18 mouse cellular contexts compared by ENCODE assay signal in genomic region chr8:12825686-12826237, GRCm38 (mm10). TPM values are rescaled to one million over a fixed set of nuclear protein-coding genes. Genes with fewer than 3 reads are reported as not detected.
DNase-seq lines count a peak whose midpoint lies in the region; ATAC-seq and TF ChIP-seq lines count a peak whose summit lies in the region.
"Had no signal": no experiment of that assay in that cellular context is flagged by ENCODE, and none has a peak within 500 bp of the region (broad histone marks: within the 10 kb centered on the region; RNA-seq: fewer than 3 reads in every experiment).

No protein-coding gene starts in this region.

- peaks cover 19% of the 10 kb centered on the region for H3K27me3 ChIP-seq in liver, adult 2 months (ENCODE audit: control insufficient read depth, insufficient read depth, low read length)
- H3K27me3 ChIP-seq in liver, postnatal 0 days (ENCODE audit: insufficient read depth, low read length) = peaks cover 61% of the 10 kb centered on the region
- H3K27me3 ChIP-seq in forebrain, embryonic 12.5 days = no peaks in the 10 kb centered on the region
- no peaks in the 10 kb centered on the region for H3K27me3 ChIP-seq in hindbrain, embryonic 14.5 days (ENCODE audit: control insufficient read depth, insufficient read depth, low read length)
- H3K27me3 ChIP-seq: embryonic facial prominence, embryonic 15.5 days; forebrain, embryonic 13.5 days; neural tube, embryonic 15.5 days had no signal

- 81% methylated on average over 8 of the region's 8 CpGs for WGBS in liver, adult 2 months
- 41% methylated on average over 8 of the region's 8 CpGs for WGBS in liver, postnatal 0 days (ENCODE audit: insufficient replicate concordance)
- 91% methylated on average over 8 of the region's 8 CpGs for WGBS in forebrain, embryonic 12.5 days
- WGBS in hindbrain, embryonic 14.5 days = 73% methylated on average over 8 of the region's 8 CpGs

- no peak for TF ChIP-seq EP300 in liver, postnatal 0 days (IDR thresholded peaks at IDR 0.05; ENCODE audit: low read depth)

- TF ChIP-seq CTCF in liver, adult 2 months (IDR thresholded peaks at IDR 0.05; ENCODE audit: low read depth, low read length) = no peak
- TF ChIP-seq CTCF in liver, postnatal 0 days (IDR thresholded peaks at IDR 0.05; ENCODE audit: low read depth) = no peak

- H3K36me3 ChIP-seq in liver, adult 2 months (ENCODE audit: control insufficient read depth, insufficient read depth, low read length) = no peaks in the 10 kb centered on the region; the same call in 1 of the 2 replicates
- no peaks in the 10 kb centered on the region for H3K36me3 ChIP-seq in liver, postnatal 0 days (replicated peaks; ENCODE audit: insufficient read depth, low read length)
- peaks cover 83% of the 10 kb centered on the region for H3K36me3 ChIP-seq in forebrain, embryonic 12.5 days (replicated peaks)
- H3K36me3 ChIP-seq in hindbrain, embryonic 14.5 days (replicated peaks; ENCODE audit: control insufficient read depth, insufficient read depth) = peaks cover 81% of the 10 kb centered on the region

- ATAC-seq in liver, postnatal 0 days = no peak
- no peak for ATAC-seq in forebrain, embryonic 12.5 days (ENCODE audit: low FRiP score)
- no peak for ATAC-seq in hindbrain, embryonic 14.5 days (ENCODE audit: low FRiP score)
- ATAC-seq: activated CD4-positive, CD25-positive, alpha-beta regulatory T cell, adult 4 months; forebrain, embryonic 13.5 days had no signal

- no peak for TF ChIP-seq POLR2A in liver, adult 2 months (IDR thresholded peaks at IDR 0.05; ENCODE audit: extremely low read depth, insufficient read depth, low read length)

- no peak overlapping the region for H3K9ac ChIP-seq in liver, adult 2 months (ENCODE audit: low read depth, low read length)
- H3K9ac ChIP-seq in liver, postnatal 0 days (replicated peaks) = no peak overlapping the region
- no peak overlapping the region for H3K9ac ChIP-seq in forebrain, embryonic 12.5 days
- H3K9ac ChIP-seq in hindbrain, embryonic 14.5 days = no peak overlapping the region
- H3K9ac ChIP-seq: embryonic facial prominence, embryonic 15.5 days; forebrain, embryonic 13.5 days; neural tube, embryonic 15.5 days had no signal

- H3K4me2 ChIP-seq in liver, postnatal 0 days (ENCODE audit: low read depth, low read length) = no peak overlapping the region
- no peak overlapping the region for H3K4me2 ChIP-seq in forebrain, embryonic 12.5 days
- no peak overlapping the region for H3K4me2 ChIP-seq in hindbrain, embryonic 14.5 days (replicated peaks)
- H3K4me2 ChIP-seq: embryonic facial prominence, embryonic 15.5 days; forebrain, embryonic 13.5 days; neural tube, embryonic 15.5 days had no signal

- H3K4me3 ChIP-seq in liver, adult 2 months (ENCODE audit: insufficient read depth, low read depth, low read length) = no peak overlapping the region
- no peak overlapping the region for H3K4me3 ChIP-seq in liver, postnatal 0 days (ENCODE audit: low read depth, low read length)
- H3K4me3 ChIP-seq in forebrain, embryonic 12.5 days (replicated peaks) = no peak overlapping the region
- no peak overlapping the region for H3K4me3 ChIP-seq in hindbrain, embryonic 14.5 days (replicated peaks; ENCODE audit: low read length)
- H3K4me3 ChIP-seq: embryonic facial prominence, embryonic 15.5 days; forebrain, embryonic 13.5 days; hindbrain, embryonic 10.5 days; neural tube, embryonic 15.5 days had no signal

- H3K27ac ChIP-seq in liver, adult 2 months (replicated peaks; ENCODE audit: insufficient read depth, low read depth, low read length) = no peak overlapping the region
- no peak overlapping the region for H3K27ac ChIP-seq in liver, postnatal 0 days (ENCODE audit: low read depth)
- no peak overlapping the region for H3K27ac ChIP-seq in forebrain, embryonic 12.5 days
- no peak overlapping the region for H3K27ac ChIP-seq in hindbrain, embryonic 14.5 days
- H3K27ac ChIP-seq: embryonic facial prominence, embryonic 15.5 days; forebrain, embryonic 13.5 days; neural tube, embryonic 15.5 days had no signal

- DNase-seq in adrenal gland, postnatal 14 days = peak; percentile 28
- no peak for DNase-seq in adrenal gland, adult 18-20 months (ENCODE audit: low spot score in 2 of 2)
- DNase-seq in liver, adult 2 months (ENCODE audit: extremely low read depth, low read depth, low spot score) = peak; percentile 10
- no peak for DNase-seq in liver, postnatal 0 days
- DNase-seq in lung, postnatal 10 days = peak; percentile 70
- no peak for DNase-seq in cerebellum, adult 11-12 months
- no peak for DNase-seq in hindbrain, embryonic 14.5 days (ENCODE audit: low spot score)
- DNase-seq: cerebellum, adult 11 months; kidney, postnatal 36 days; liver; thymus, postnatal 4 days had no signal

- no peaks in the 10 kb centered on the region for H3K4me1 ChIP-seq in liver, adult 2 months (ENCODE audit: control insufficient read depth, insufficient read depth, low read length)
- no peaks in the 10 kb centered on the region for H3K4me1 ChIP-seq in liver, postnatal 0 days (ENCODE audit: insufficient read depth)
- peaks cover 2% of the 10 kb centered on the region; the same call in 1 of the 2 replicates for H3K4me1 ChIP-seq in forebrain, embryonic 12.5 days
- H3K4me1 ChIP-seq in hindbrain, embryonic 14.5 days (replicated peaks; ENCODE audit: control insufficient read depth, insufficient read depth, low read length) = no peaks in the 10 kb centered on the region
- H3K4me1 ChIP-seq: forebrain, embryonic 13.5 days; neural tube, embryonic 15.5 days had no signal

- no peaks in the 10 kb centered on the region for H3K79me2 ChIP-seq in liver, adult 2 months (ENCODE audit: control insufficient read depth, insufficient read depth, low read length)

- H3K9me3 ChIP-seq in liver, postnatal 0 days (ENCODE audit: low read length) = no peaks in the 10 kb centered on the region
- H3K9me3 ChIP-seq in forebrain, embryonic 12.5 days = no peaks in the 10 kb centered on the region
- H3K9me3 ChIP-seq in hindbrain, embryonic 14.5 days (ENCODE audit: control insufficient read depth, low read length) = no peaks in the 10 kb centered on the region
- H3K9me3 ChIP-seq: embryonic facial prominence, embryonic 15.5 days; forebrain, embryonic 13.5 days; hindbrain, embryonic 10.5 days; neural tube, embryonic 15.5 days had no signal

RNA-seq across cellular contexts. Expression of gene Mcf2l, which starts 47.8 kb away (rescaled TPM):
- total RNA-seq in adrenal gland, postnatal 14 days (2021) = 59.3 and 66.7 TPM in 2 replicates
- 10 to 100 TPM; 31.1 to 32.0 TPM for total RNA-seq in adrenal gland, adult 18-20 months (2021)
- total RNA-seq in liver, adult 2 months (2014; rRNA removed) = 0.40 and 1.1 TPM in 2 replicates
- 0.11 and 0.32 TPM in 2 replicates for polyA plus RNA-seq in liver, adult 2 months (2012; rRNA removed)
- polyA plus RNA-seq in liver, postnatal 0 days (2015; fragmentation: Nextera tagmentation; extraction: Ambion mirVana) = 0.99 and 1.2 TPM in 2 replicates
- 90.2 and 110 TPM in 2 replicates for polyA plus RNA-seq in forebrain, embryonic 12.5 days (2016; fragmentation: Nextera tagmentation; extraction: Ambion mirVana)
- 158 and 173 TPM in 2 replicates for polyA plus RNA-seq in hindbrain, embryonic 14.5 days (2014; fragmentation: Nextera tagmentation; extraction: Ambion mirVana)
- total RNA-seq: CH12.LX had no signal

Comparison
In these comparisons a context has a peak if more than half of its experiments do, and no peak if none do; other contexts are left out.
1. DNase-seq: peak in adrenal gland, postnatal 14 days (single experiment), liver, adult 2 months (single experiment) and lung, postnatal 10 days (single experiment); none in adrenal gland, adult 18-20 months (0 of 2), liver, postnatal 0 days (single experiment), cerebellum, adult 11-12 months (single experiment) and hindbrain, embryonic 14.5 days (single experiment).
2. RNA of gene Mcf2l, which starts 47.8 kb away (polyA plus RNA-seq): 158 to 173 TPM in hindbrain, embryonic 14.5 days and 90.2 to 110 TPM in forebrain, embryonic 12.5 days; 0.99 to 1.2 TPM in liver, postnatal 0 days and 0.11 to 0.32 TPM in liver, adult 2 months; every median in the first group is over 10 times any median in the second.